Mouse (Mus musculus): Measurements from ENCODE around the gene Herc1. TPM values are rescaled to one million over a fixed set of nuclear protein-coding genes. Genes with fewer than 3 reads are reported as not detected.

The Herc1 gene
- polyA plus RNA-seq, 1 experiment, result 9.9 TPM

GRCm38 (mm10) chr9:66332393-66332792 is 17.9 kb upstream of the Herc1 start:
- Histone ChIP-seq H3K4me2 (ENCODE audit: low read depth) (no peak overlapping the region), H3K79me2 (ENCODE audit: control insufficient read depth, insufficient read depth) (no peaks in the 10 kb centered on the region), H3K36me3 (ENCODE audit: control insufficient read depth, insufficient read depth) (no peaks in the 10 kb centered on the region), H3ac (ENCODE audit: control insufficient read depth, insufficient read length) (no peak overlapping the region), H3K4me3 (no peak overlapping the region), H3K27me3 (ENCODE audit: control insufficient read depth, insufficient read depth, insufficient read length) (no peaks in the 10 kb centered on the region)
- TF ChIP-seq SRF (IDR thresholded peaks at IDR 0.05; ENCODE audit: control insufficient read depth, insufficient read length, low read depth) (no peak), MYOD1 (IDR thresholded peaks at IDR 0.05; ENCODE audit: control insufficient read depth in 1 of 3, insufficient read length in 2 of 3, low read depth in 2 of 3) (no peak), REST (IDR thresholded peaks at IDR 0.05; ENCODE audit: insufficient read depth, insufficient read length) (no peak), POLR2A (IDR thresholded peaks at IDR 0.05; ENCODE audit: insufficient read length, low read depth) (no peak)

DNA sequence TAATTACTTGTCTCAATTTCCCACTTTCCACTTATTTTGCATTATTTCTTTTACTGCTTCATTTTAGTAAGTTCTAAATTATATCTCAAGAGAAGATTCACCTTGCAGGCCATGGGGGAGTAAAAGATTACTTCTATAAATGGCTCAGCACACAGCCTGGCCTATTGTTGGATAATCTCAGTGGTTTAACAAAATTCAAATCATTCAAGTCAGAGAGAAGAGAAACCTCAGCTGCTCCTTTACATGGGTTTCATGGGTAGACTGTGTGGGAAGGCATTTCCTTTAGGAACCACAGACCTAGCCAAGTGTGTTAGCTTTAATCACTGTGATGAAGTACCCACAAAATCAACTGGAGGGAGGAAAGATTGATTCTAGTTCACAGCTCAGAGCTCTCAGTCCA is 13.0 kb upstream of the Herc1 start:
- H3K4me2 ChIP-seq (ENCODE audit: low read depth), result peak overlapping the region; percentile 18
- no peak for TF ChIP-seq SRF (IDR thresholded peaks at IDR 0.05; ENCODE audit: control insufficient read depth, insufficient read length, low read depth)
- TF ChIP-seq MYOG (IDR thresholded peaks at IDR 0.05; ENCODE audit: control insufficient read depth in 1 of 3, insufficient read depth in 1 of 3, insufficient read length in 2 of 3, low read depth in 2 of 3), result peak in 1 of 3 experiments; percentile 16
- no peaks in the 10 kb centered on the region for H3K79me2 ChIP-seq (ENCODE audit: control insufficient read depth, insufficient read depth)
- no peak overlapping the region for H3ac ChIP-seq (ENCODE audit: control insufficient read depth, insufficient read length)
- H3K36me3 ChIP-seq (ENCODE audit: control insufficient read depth, insufficient read depth), result no peaks in the 10 kb centered on the region
- H3K4me3 ChIP-seq, result no peak overlapping the region
- H3K27me3 ChIP-seq (ENCODE audit: control insufficient read depth, insufficient read depth, insufficient read length), result no peaks in the 10 kb centered on the region

GRCm38 (mm10) chr9:66338005-66338782 is 12.1 kb upstream of the Herc1 start:
- Histone ChIP-seq H3K27me3 (ENCODE audit: control insufficient read depth, insufficient read depth, insufficient read length) (no peaks in the 10 kb centered on the region), H3K79me2 (ENCODE audit: control insufficient read depth, insufficient read depth) (no peaks in the 10 kb centered on the region), H3K36me3 (ENCODE audit: control insufficient read depth, insufficient read depth) (no peaks in the 10 kb centered on the region), H3K4me2 (ENCODE audit: low read depth) (peak overlapping the region; percentile 18), H3ac (ENCODE audit: control insufficient read depth, insufficient read length) (no peak overlapping the region), H3K4me3 (no peak overlapping the region)
- TF ChIP-seq E2F4 (IDR thresholded peaks at IDR 0.05; ENCODE audit: insufficient read depth) (no peak), TCF3 (IDR thresholded peaks at IDR 0.05; ENCODE audit: insufficient read length, low read depth) (no peak), POLR2A (IDR thresholded peaks at IDR 0.05; ENCODE audit: insufficient read length, low read depth) (no peak), MAX (IDR thresholded peaks at IDR 0.05; ENCODE audit: low read depth) (no peak), POLR2AphosphoS2 (IDR thresholded peaks at IDR 0.05; ENCODE audit: insufficient read length, low read depth) (no peak), SRF (IDR thresholded peaks at IDR 0.05; ENCODE audit: control insufficient read depth, insufficient read length, low read depth) (no peak), MYOD1 (IDR thresholded peaks at IDR 0.05; ENCODE audit: control insufficient read depth in 1 of 3, insufficient read length in 2 of 3, low read depth in 2 of 3) (no peak), USF1 (IDR thresholded peaks at IDR 0.05; ENCODE audit: low read depth) (no peak), REST (IDR thresholded peaks at IDR 0.05; ENCODE audit: insufficient read depth, insufficient read length) (no peak), CEBPB (IDR thresholded peaks at IDR 0.05; ENCODE audit: insufficient read depth, poor library complexity, severe bottlenecking) (no peak), TCF12 (IDR thresholded peaks at IDR 0.05; ENCODE audit: insufficient read depth, poor library complexity, severe bottlenecking) (no peak), MYOG (IDR thresholded peaks at IDR 0.05; ENCODE audit: control insufficient read depth in 1 of 3, insufficient read depth in 1 of 3, insufficient read length in 2 of 3, low read depth in 2 of 3) (no peak)

- TF ChIP-seq E2F4 (IDR thresholded peaks at IDR 0.05; ENCODE audit: insufficient read depth) (no peak), MAX (IDR thresholded peaks at IDR 0.05; ENCODE audit: low read depth) (no peak), REST (IDR thresholded peaks at IDR 0.05; ENCODE audit: insufficient read depth, insufficient read length) (no peak), SRF (IDR thresholded peaks at IDR 0.05; ENCODE audit: control insufficient read depth, insufficient read length, low read depth) (no peak), MYOD1 (IDR thresholded peaks at IDR 0.05; ENCODE audit: control insufficient read depth in 1 of 3, insufficient read length in 2 of 3, low read depth in 2 of 3) (no peak), CEBPB (IDR thresholded peaks at IDR 0.05; ENCODE audit: insufficient read depth, poor library complexity, severe bottlenecking) (no peak), MYOG (IDR thresholded peaks at IDR 0.05; ENCODE audit: control insufficient read depth in 1 of 3, insufficient read depth in 1 of 3, insufficient read length in 2 of 3, low read depth in 2 of 3) (no peak), TCF3 (IDR thresholded peaks at IDR 0.05; ENCODE audit: insufficient read length, low read depth) (no peak), TCF12 (IDR thresholded peaks at IDR 0.05; ENCODE audit: insufficient read depth, poor library complexity, severe bottlenecking) (no peak), USF1 (IDR thresholded peaks at IDR 0.05; ENCODE audit: low read depth) (no peak), POLR2AphosphoS2 (IDR thresholded peaks at IDR 0.05; ENCODE audit: insufficient read length, low read depth) (no peak), POLR2A (IDR thresholded peaks at IDR 0.05; ENCODE audit: insufficient read length, low read depth) (no peak)
- no peaks in the 10 kb centered on the region for H3K36me3 ChIP-seq (ENCODE audit: control insufficient read depth, insufficient read depth)
- H3K4me3 ChIP-seq, result no peak overlapping the region
- no peaks in the 10 kb centered on the region for H3K79me2 ChIP-seq (ENCODE audit: control insufficient read depth, insufficient read depth)
- no peak overlapping the region for H3K4me2 ChIP-seq (ENCODE audit: low read depth)
- no peak overlapping the region for H3ac ChIP-seq (ENCODE audit: control insufficient read depth, insufficient read length)
- H3K27me3 ChIP-seq (ENCODE audit: control insufficient read depth, insufficient read depth, insufficient read length), result no peaks in the 10 kb centered on the region
Measured at GRCm38 (mm10) chr9:66339714-66340113, 10.5 kb upstream of the Herc1 start.

- H3ac ChIP-seq (ENCODE audit: control insufficient read depth, insufficient read length), result no peak overlapping the region
- no peaks in the 10 kb centered on the region for H3K27me3 ChIP-seq (ENCODE audit: control insufficient read depth, insufficient read depth, insufficient read length)
- H3K79me2 ChIP-seq (ENCODE audit: control insufficient read depth, insufficient read depth), result no peaks in the 10 kb centered on the region
- H3K36me3 ChIP-seq (ENCODE audit: control insufficient read depth, insufficient read depth), result no peaks in the 10 kb centered on the region
- no peak overlapping the region for H3K4me2 ChIP-seq (ENCODE audit: low read depth)
- H3K4me3 ChIP-seq, result no peak overlapping the region
- TF ChIP-seq MYOD1 (IDR thresholded peaks at IDR 0.05; ENCODE audit: control insufficient read depth in 1 of 3, insufficient read length in 2 of 3, low read depth in 2 of 3) (no peak), SRF (IDR thresholded peaks at IDR 0.05; ENCODE audit: control insufficient read depth, insufficient read length, low read depth) (no peak), TCF12 (IDR thresholded peaks at IDR 0.05; ENCODE audit: insufficient read depth, poor library complexity, severe bottlenecking) (no peak), MAX (IDR thresholded peaks at IDR 0.05; ENCODE audit: low read depth) (no peak), MYOG (IDR thresholded peaks at IDR 0.05; ENCODE audit: control insufficient read depth in 1 of 3, insufficient read depth in 1 of 3, insufficient read length in 2 of 3, low read depth in 2 of 3) (no peak), USF1 (IDR thresholded peaks at IDR 0.05; ENCODE audit: low read depth) (no peak), POLR2AphosphoS2 (IDR thresholded peaks at IDR 0.05; ENCODE audit: insufficient read length, low read depth) (no peak), E2F4 (IDR thresholded peaks at IDR 0.05; ENCODE audit: insufficient read depth) (no peak), CEBPB (IDR thresholded peaks at IDR 0.05; ENCODE audit: insufficient read depth, poor library complexity, severe bottlenecking) (no peak), TCF3 (IDR thresholded peaks at IDR 0.05; ENCODE audit: insufficient read length, low read depth) (no peak), REST (IDR thresholded peaks at IDR 0.05; ENCODE audit: insufficient read depth, insufficient read length) (no peak), POLR2A (IDR thresholded peaks at IDR 0.05; ENCODE audit: insufficient read length, low read depth) (no peak)
Measured at GRCm38 (mm10) chr9:66340394-66341094, 9.7 kb upstream of the Herc1 start.
